8 mouse cellular contexts compared by ENCODE assay signal in genomic region chr4:141871909-141872308, GRCm38 (mm10). TPM values are rescaled to one million over a fixed set of nuclear protein-coding genes. Genes with fewer than 3 reads are reported as not detected.
DNase-seq lines count a peak whose midpoint lies in the region; ATAC-seq lines count a peak whose summit lies in the region.

No protein-coding gene starts in this region.

- peaks cover 17% of the 10 kb centered on the region for H3K27me3 ChIP-seq in kidney, embryonic 15.5 days
- peaks cover 10% of the 10 kb centered on the region for H3K27me3 ChIP-seq in limb, embryonic 15.5 days

- H3K9ac ChIP-seq in kidney, embryonic 15.5 days, result no peak overlapping the region; the same call in 1 of the 2 replicates
- H3K9ac ChIP-seq in limb, embryonic 15.5 days, result no peak overlapping the region

- H3K9me3 ChIP-seq in kidney, embryonic 15.5 days (replicated peaks), result no peaks in the 10 kb centered on the region
- H3K9me3 ChIP-seq in limb, embryonic 15.5 days, result no peaks in the 10 kb centered on the region

- 69% methylated on average over 9 of the region's 9 CpGs for WGBS in kidney, embryonic 15.5 days
- WGBS in limb, embryonic 15.5 days, result 55% methylated on average over 9 of the region's 9 CpGs

- 0 out of 2 replicates have a peak overlapping the region, but pooled peaks have one; percentile 27 for H3K27ac ChIP-seq in kidney, embryonic 15.5 days
- peak overlapping the region; percentile 52 for H3K27ac ChIP-seq in limb, embryonic 15.5 days

- no peak for DNase-seq in kidney, adult 8-10 months
- peak; percentile 81 for DNase-seq in cerebellum, adult 11-12 months
- peak; percentile 72 to 77 for DNase-seq in frontal cortex, adult 2 months (ENCODE audit: extremely low spot score in 1 of 2, low spot score in 1 of 2)
- peak; percentile 67 to 69 for DNase-seq in right cerebral cortex, postnatal 36 days (ENCODE audit: low spot score in 2 of 2)
- no peak for DNase-seq in embryo, embryonic 10 days (ENCODE audit: low spot score)
- no peak for DNase-seq in thymus, adult 18-20 months

- peak overlapping the region; percentile 21; the same call in 1 of the 2 replicates for H3K4me2 ChIP-seq in kidney, embryonic 15.5 days
- H3K4me2 ChIP-seq in limb, embryonic 15.5 days, result 0 out of 2 replicates have a peak overlapping the region, but pooled peaks have one; percentile 83

- peaks cover 6% of the 10 kb centered on the region; the same call in 1 of the 2 replicates for H3K36me3 ChIP-seq in kidney, embryonic 15.5 days
- H3K36me3 ChIP-seq in limb, embryonic 15.5 days, result no peaks in the 10 kb centered on the region

- ATAC-seq in kidney, embryonic 15.5 days (replicated peaks; ENCODE audit: low FRiP score), result no peak
- ATAC-seq in limb, embryonic 15.5 days (ENCODE audit: insufficient number of reproducible peaks, low FRiP score, low TSS enrichment, low read depth), result no peak

- H3K4me3 ChIP-seq in kidney, embryonic 15.5 days (replicated peaks), result no peak overlapping the region
- peak overlapping the region; percentile 4; the same call in 1 of the 2 replicates for H3K4me3 ChIP-seq in limb, embryonic 15.5 days

- H3K4me1 ChIP-seq in kidney, embryonic 15.5 days, result peaks cover 64% of the 10 kb centered on the region
- H3K4me1 ChIP-seq in limb, embryonic 15.5 days, result peaks cover 70% of the 10 kb centered on the region

RNA-seq across cellular contexts. Expression of gene Efhd2, which starts 2.8 kb away (rescaled TPM):
- polyA plus RNA-seq in kidney, embryonic 15.5 days (2015; fragmentation: Nextera tagmentation; extraction: Ambion mirVana), result 53.9 and 56.7 TPM in 2 replicates
- polyA plus RNA-seq in frontal cortex, adult 2 months (2012; rRNA removed), result 244 and 256 TPM in 2 replicates
- 76.0 and 86.0 TPM in 2 replicates for polyA plus RNA-seq in limb, embryonic 15.5 days (2015; fragmentation: Nextera tagmentation; extraction: Ambion mirVana)

RNA-seq across cellular contexts. Expression of gene Ctrc, which starts 25.8 kb away (rescaled TPM):
- not detected in 2 replicates for polyA plus RNA-seq in kidney, embryonic 15.5 days (2015; fragmentation: Nextera tagmentation; extraction: Ambion mirVana)
- not detected in 2 replicates for polyA plus RNA-seq in frontal cortex, adult 2 months (2012; rRNA removed)
- polyA plus RNA-seq in limb, embryonic 15.5 days (2015; fragmentation: Nextera tagmentation; extraction: Ambion mirVana), result not detected in 2 replicates

RNA-seq across cellular contexts. Expression of gene Cela2a, which starts 45.9 kb away (rescaled TPM):
- 0.19 TPM in 1 of 2 replicates, not detected in the other for polyA plus RNA-seq in kidney, embryonic 15.5 days (2015; fragmentation: Nextera tagmentation; extraction: Ambion mirVana)
- 0.18 and 0.42 TPM in 2 replicates for polyA plus RNA-seq in frontal cortex, adult 2 months (2012; rRNA removed)
- 0.20 TPM in 1 of 2 replicates, not detected in the other for polyA plus RNA-seq in limb, embryonic 15.5 days (2015; fragmentation: Nextera tagmentation; extraction: Ambion mirVana)

Comparison
In these comparisons a context has a peak if more than half of its experiments do, and no peak if none do; other contexts are left out.
1. DNase-seq: peak in cerebellum, adult 11-12 months (single experiment), frontal cortex, adult 2 months (2 of 2) and right cerebral cortex, postnatal 36 days (2 of 2); none in kidney, adult 8-10 months (0 of 2), embryo, embryonic 10 days (single experiment) and thymus, adult 18-20 months (0 of 2).